Mouse (Mus musculus): ENCODE results near the gene Manbal. TPM values are rescaled to one million over a fixed set of nuclear protein-coding genes. Genes with fewer than 3 reads are reported as not detected.
"Not testable (repeated sequence)": the region's sequence is repeated elsewhere in the genome, so short reads cannot be mapped to it uniquely, and the experiment has no call there.

Manbal gene
- polyA plus RNA-seq, 1 experiment from 2014 or later, result 35.9 TPM

DNA sequence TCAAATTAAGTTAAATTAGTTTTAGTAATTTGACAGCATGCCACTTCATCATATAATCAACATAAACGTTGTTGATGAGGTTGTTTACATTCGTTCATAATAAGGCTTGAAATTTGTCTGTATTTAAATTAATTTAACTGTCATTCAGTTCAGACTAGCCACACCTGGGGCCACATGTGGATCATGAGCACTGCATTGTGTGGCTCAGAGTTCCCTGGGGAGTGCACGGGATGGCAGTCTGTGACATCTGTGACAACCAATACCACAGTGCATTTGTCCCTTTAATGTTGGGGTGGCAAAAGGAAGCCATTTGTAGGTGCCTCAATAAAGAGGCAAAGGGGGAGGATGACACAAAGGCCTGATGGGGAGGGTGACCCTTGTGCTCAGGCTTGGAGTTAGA lies 9.6 kb downstream of the Manbal start:
- whole genome bisulfite sequencing, result 56% methylated on average over 3 of the region's 3 CpGs
- no peaks in the 10 kb centered on the region for H3K27me3 ChIP-seq (ENCODE audit: control insufficient read depth, insufficient read depth, low read length)
- DNase-seq (ENCODE audit: low spot score, missing footprints), result no peak

DNA sequence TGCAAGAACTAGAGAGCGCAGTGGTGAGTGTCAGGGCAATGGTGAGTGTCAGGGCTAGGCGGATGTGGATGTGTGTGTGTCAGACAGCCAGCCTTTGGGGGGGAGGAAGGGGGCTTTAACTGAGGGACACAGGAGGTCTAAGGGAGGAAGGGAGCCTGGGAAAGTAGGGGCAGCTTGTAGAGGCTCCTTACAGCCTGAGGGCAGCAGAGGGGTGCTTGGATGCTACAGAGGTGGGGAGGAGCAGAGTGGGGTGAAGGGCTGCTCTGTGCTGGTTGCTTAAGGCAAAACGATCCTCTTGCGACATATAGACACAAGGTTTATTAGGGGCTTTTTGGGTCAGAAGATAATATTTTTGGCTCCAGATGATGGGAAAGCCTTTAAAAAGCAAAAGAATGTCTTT lies 17.4 kb downstream of the Manbal start:
- Histone ChIP-seq H3K4me2 (no peak overlapping the region), H3K27me3 (ENCODE audit: control insufficient read depth, insufficient read depth, low read length) (no peaks in the 10 kb centered on the region), H3K9me3 (ENCODE audit: control insufficient read depth, low read length) (no peaks in the 10 kb centered on the region), H3K4me1 (ENCODE audit: control insufficient read depth, insufficient read depth, low read length) (peaks cover 5% of the 10 kb centered on the region), H3K36me3 (ENCODE audit: control insufficient read depth, insufficient read depth, low read length) (no peaks in the 10 kb centered on the region; the same call in 1 of the 2 replicates), H3K27ac (ENCODE audit: low read depth, low read length) (no peak overlapping the region), H3K9ac (ENCODE audit: low read length) (no peak overlapping the region), H3K4me3 (ENCODE audit: low read depth, low read length) (no peak overlapping the region)
- 55% methylated on average over 4 of the region's 4 CpGs for WGBS
- ATAC-seq (ENCODE audit: low FRiP score) (no peak), DNase-seq (ENCODE audit: low spot score, missing footprints) (peak; percentile 84)

More for the DNA sequence above, 9.6 kb downstream of the Manbal start:
- Histone ChIP-seq H3K4me3 (ENCODE audit: low read depth, low read length) (no peak overlapping the region), H3K27ac (ENCODE audit: low read depth, low read length) (no peak overlapping the region), H3K36me3 (ENCODE audit: control insufficient read depth, insufficient read depth, low read length) (no peaks in the 10 kb centered on the region), H3K9me3 (ENCODE audit: control insufficient read depth, low read length) (no peaks in the 10 kb centered on the region), H3K4me2 (no peak overlapping the region), H3K4me1 (ENCODE audit: control insufficient read depth, insufficient read depth, low read length) (peaks cover 19% of the 10 kb centered on the region), H3K9ac (ENCODE audit: low read length) (no peak overlapping the region)
- no peak for ATAC-seq (ENCODE audit: low FRiP score)

DNA sequence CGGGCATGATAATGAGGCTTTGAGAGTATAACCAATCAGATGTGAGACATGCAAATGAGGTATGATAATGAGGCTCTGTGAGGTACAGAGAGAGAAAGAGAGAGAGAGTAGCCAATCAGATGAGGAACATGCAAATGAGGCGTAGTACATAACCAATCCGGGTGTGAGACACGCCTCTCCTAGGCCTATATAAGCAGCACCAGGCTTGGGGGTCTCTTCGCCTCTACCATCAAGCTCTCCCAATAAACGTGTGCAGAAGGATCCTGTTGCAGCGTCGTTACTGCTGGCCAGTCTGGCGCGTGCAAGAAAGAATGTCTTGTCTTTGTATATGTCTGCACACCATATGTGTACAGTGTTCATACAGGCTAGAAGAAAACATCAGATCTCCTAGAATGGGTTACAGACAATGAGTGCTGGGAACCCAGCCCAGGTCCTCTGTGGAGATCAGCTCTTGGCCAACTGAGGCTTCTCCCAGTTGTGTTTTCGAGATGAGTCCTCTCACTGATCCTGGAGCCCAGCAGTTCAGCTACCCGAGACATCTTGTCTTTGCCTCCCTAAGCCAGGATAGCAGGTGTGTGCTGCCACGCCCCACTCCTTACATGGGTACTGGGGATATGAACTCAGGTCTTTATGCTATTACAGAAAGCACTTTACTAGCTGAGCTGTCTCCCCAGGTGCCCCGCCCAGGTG lies 21.7 kb downstream of the Manbal start:
- H3K9ac ChIP-seq (ENCODE audit: low read length); DNase-seq (ENCODE audit: low spot score, missing footprints); H3K4me3 ChIP-seq (ENCODE audit: low read depth, low read length); H3K4me2 ChIP-seq; H3K4me1 ChIP-seq (ENCODE audit: control insufficient read depth, insufficient read depth, low read length); H3K27me3 ChIP-seq (ENCODE audit: control insufficient read depth, insufficient read depth, low read length); H3K9me3 ChIP-seq (ENCODE audit: control insufficient read depth, low read length); ATAC-seq (ENCODE audit: low FRiP score); H3K27ac ChIP-seq (ENCODE audit: low read depth, low read length); H3K36me3 ChIP-seq (ENCODE audit: control insufficient read depth, insufficient read depth, low read length): not testable (repeated sequence)
- 93% methylated on average over 14 of the region's 14 CpGs for WGBS

DNA sequence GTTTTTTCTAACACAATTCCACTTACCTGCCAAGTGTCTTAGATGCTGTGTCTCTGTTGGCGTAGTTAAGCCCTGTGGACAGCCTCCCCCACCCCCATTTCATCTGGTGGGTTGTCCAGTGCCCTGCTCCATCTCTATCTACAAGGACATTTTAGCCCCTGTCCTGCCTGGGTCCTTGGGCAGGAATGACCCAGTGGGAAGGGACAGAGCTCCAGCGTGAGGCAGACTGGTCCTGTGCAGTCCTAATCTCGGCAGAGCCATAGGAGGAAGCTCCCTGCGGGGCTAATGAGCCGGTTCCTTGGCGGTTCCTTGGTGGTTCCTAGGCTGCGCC lies 22.2 kb downstream of the Manbal start:
- H3K9ac ChIP-seq (ENCODE audit: low read length), result no peak overlapping the region
- no peaks in the 10 kb centered on the region for H3K27me3 ChIP-seq (ENCODE audit: control insufficient read depth, insufficient read depth, low read length)
- peaks cover 2% of the 10 kb centered on the region for H3K4me1 ChIP-seq (ENCODE audit: control insufficient read depth, insufficient read depth, low read length)
- DNase-seq (ENCODE audit: low spot score, missing footprints) (peak; percentile 54), ATAC-seq (ENCODE audit: low FRiP score) (no peak)
- WGBS, result 84% methylated on average over 7 of the region's 7 CpGs
- peaks cover 2% of the 10 kb centered on the region for H3K36me3 ChIP-seq (ENCODE audit: control insufficient read depth, insufficient read depth, low read length)
- H3K9me3 ChIP-seq (ENCODE audit: control insufficient read depth, low read length), result no peaks in the 10 kb centered on the region
- H3K4me2 ChIP-seq, result no peak overlapping the region
- H3K27ac ChIP-seq (ENCODE audit: low read depth, low read length), result no peak overlapping the region
- no peak overlapping the region for H3K4me3 ChIP-seq (ENCODE audit: low read depth, low read length)

DNA sequence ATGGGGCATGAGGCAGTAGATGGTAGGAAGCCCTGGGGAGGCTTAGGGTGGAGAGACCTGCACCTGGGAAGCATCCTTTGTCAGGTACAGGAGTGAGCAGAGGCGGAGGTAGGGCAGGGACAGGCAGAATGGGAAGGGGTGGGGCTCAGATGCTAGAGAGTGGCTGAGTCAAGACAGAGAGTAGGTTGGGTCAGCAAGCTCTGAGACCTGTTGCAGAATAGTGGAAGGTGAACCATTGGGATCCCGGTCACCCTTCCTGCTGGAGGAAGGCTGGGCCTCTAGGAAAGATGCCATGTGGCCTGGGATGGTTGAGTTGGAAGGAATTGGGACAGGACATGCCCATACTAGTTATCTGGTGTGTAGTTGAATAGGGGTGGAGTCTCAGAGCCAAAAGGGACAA lies 24.9 kb downstream of the Manbal start:
- ATAC-seq (ENCODE audit: low FRiP score) (no peak), DNase-seq (ENCODE audit: low spot score, missing footprints) (peak; percentile 12)
- Histone ChIP-seq H3K36me3 (ENCODE audit: control insufficient read depth, insufficient read depth, low read length) (peaks cover 2% of the 10 kb centered on the region), H3K27ac (ENCODE audit: low read depth, low read length) (no peak overlapping the region), H3K4me3 (ENCODE audit: low read depth, low read length) (no peak overlapping the region), H3K9me3 (ENCODE audit: control insufficient read depth, low read length) (no peaks in the 10 kb centered on the region), H3K27me3 (ENCODE audit: control insufficient read depth, insufficient read depth, low read length) (no peaks in the 10 kb centered on the region), H3K9ac (ENCODE audit: low read length) (no peak overlapping the region), H3K4me2 (no peak overlapping the region), H3K4me1 (ENCODE audit: control insufficient read depth, insufficient read depth, low read length) (no peaks in the 10 kb centered on the region)
- WGBS, result 98% methylated on average over 2 of the region's 2 CpGs

DNA sequence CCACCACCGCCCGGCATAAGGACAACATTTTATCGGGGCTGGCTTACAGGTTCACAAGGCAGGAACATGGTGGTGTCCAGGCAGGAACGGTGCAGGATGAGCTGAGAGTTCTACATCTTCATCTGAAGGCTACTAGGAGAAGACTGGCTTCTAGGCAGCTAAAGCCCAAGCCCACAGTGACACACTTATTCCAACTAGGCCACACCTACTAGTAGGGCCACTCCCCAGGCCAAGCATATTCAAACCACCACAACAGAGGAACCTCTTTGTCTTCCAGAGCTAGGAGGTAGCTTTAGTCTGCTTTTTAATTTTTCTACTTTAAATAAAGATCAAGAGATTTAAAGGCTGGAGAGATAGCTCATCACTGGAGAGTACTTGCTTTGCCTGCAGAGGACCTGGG lies 26.2 kb downstream of the Manbal start:
- Histone ChIP-seq H3K4me3 (ENCODE audit: low read depth, low read length) (no peak overlapping the region), H3K4me1 (ENCODE audit: control insufficient read depth, insufficient read depth, low read length) (no peaks in the 10 kb centered on the region), H3K27me3 (ENCODE audit: control insufficient read depth, insufficient read depth, low read length) (no peaks in the 10 kb centered on the region), H3K9me3 (ENCODE audit: control insufficient read depth, low read length) (no peaks in the 10 kb centered on the region; the same call in 1 of the 2 replicates), H3K9ac (ENCODE audit: low read length) (no peak overlapping the region), H3K27ac (ENCODE audit: low read depth, low read length) (no peak overlapping the region), H3K36me3 (ENCODE audit: control insufficient read depth, insufficient read depth, low read length) (peaks cover 2% of the 10 kb centered on the region; the same call in 1 of the 2 replicates), H3K4me2 (no peak overlapping the region)
- DNase-seq (ENCODE audit: low spot score, missing footprints) (no peak), ATAC-seq (ENCODE audit: low FRiP score) (no peak)
- 97% methylated on average over 4 of the region's 4 CpGs for WGBS

DNA sequence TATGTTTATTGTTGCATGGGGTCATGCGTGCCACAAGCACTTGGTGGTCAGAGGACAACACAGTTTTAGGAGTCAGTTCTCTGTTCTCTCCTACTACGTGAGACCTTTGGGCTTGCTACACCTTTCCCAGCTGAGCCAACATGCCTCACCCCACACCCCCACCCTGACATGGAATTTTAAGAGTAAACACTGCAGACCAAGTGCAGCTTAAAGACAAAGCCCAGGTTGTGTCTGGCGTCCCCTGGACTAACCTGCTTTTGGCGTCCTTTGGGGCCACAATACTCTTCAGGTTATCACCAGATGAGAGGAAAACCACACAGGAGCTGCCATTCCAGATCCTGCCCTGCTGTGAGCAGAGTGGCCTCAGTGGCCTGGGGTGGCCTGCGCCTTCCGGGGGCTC lies 27.5 kb downstream of the Manbal start:
- H3K4me1 ChIP-seq (ENCODE audit: control insufficient read depth, insufficient read depth, low read length), result no peaks in the 10 kb centered on the region
- H3K4me2 ChIP-seq, result no peak overlapping the region
- peak; percentile 31 for DNase-seq (ENCODE audit: low spot score, missing footprints)
- H3K4me3 ChIP-seq (ENCODE audit: low read depth, low read length), result no peak overlapping the region
- H3K9ac ChIP-seq (ENCODE audit: low read length), result no peak overlapping the region
- no peaks in the 10 kb centered on the region for H3K27me3 ChIP-seq (ENCODE audit: control insufficient read depth, insufficient read depth, low read length)
- 81% methylated on average over 6 of the region's 6 CpGs for WGBS
- H3K9me3 ChIP-seq (ENCODE audit: control insufficient read depth, low read length), result no peaks in the 10 kb centered on the region; the same call in 1 of the 2 replicates
- no peak for ATAC-seq (ENCODE audit: low FRiP score)
- H3K27ac ChIP-seq (ENCODE audit: low read depth, low read length), result no peak overlapping the region
- H3K36me3 ChIP-seq (ENCODE audit: control insufficient read depth, insufficient read depth, low read length), result peaks cover 2% of the 10 kb centered on the region; the same call in 1 of the 2 replicates

DNA sequence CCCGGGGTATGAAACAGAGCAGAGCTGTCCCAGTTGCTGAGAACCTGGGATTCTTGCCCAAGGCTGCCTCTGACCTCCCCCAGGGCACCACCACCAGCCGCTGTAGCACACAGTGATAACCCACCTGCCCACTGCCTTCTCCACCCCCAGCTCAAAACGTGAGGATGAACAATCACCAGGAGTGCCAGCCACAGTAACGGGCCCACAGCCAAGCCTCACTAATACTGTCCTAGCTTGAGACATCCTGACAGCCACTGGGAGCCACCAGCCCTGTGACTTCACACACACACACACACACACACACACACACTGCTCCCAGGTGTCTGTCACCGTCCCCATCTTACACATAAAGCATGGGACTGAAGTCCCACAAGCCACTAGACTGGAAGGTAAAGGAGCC lies 28.0 kb downstream of the Manbal start:
- DNase-seq (ENCODE audit: low spot score, missing footprints), result peak; percentile 8
- H3K9me3 ChIP-seq (ENCODE audit: control insufficient read depth, low read length), result no peaks in the 10 kb centered on the region; the same call in 1 of the 2 replicates
- no peaks in the 10 kb centered on the region for H3K27me3 ChIP-seq (ENCODE audit: control insufficient read depth, insufficient read depth, low read length)
- H3K9ac ChIP-seq (ENCODE audit: low read length), result no peak overlapping the region
- H3K36me3 ChIP-seq (ENCODE audit: control insufficient read depth, insufficient read depth, low read length), result peaks cover 2% of the 10 kb centered on the region; the same call in 1 of the 2 replicates
- ATAC-seq (ENCODE audit: low FRiP score), result no peak
- no peak overlapping the region for H3K4me3 ChIP-seq (ENCODE audit: low read depth, low read length)
- no peak overlapping the region for H3K4me2 ChIP-seq
- H3K4me1 ChIP-seq (ENCODE audit: control insufficient read depth, insufficient read depth, low read length), result no peaks in the 10 kb centered on the region
- H3K27ac ChIP-seq (ENCODE audit: low read depth, low read length), result no peak overlapping the region
- 77% methylated on average over 5 of the region's 5 CpGs for WGBS

DNA sequence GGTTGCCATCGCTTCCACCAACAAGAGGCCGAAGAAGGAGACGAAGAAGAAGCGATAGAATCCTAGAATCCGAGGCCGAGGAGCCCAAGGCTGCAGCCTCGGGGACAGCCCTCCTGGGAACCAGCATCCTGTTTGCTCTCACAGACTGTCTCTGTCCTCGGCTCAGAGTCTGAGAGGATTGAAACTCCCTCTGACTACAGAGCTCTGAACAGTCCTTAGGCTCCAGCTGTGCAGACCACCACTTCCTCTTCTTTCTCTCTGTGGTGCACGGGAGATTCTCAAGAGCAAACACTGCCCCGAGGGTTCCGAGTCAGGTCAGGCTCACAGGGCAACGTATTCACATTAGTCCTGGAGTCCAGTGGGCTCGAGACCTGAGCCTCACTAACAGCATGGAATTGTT lies 28.6 kb downstream of the Manbal start:
- Histone ChIP-seq H3K9me3 (ENCODE audit: control insufficient read depth, low read length) (no peaks in the 10 kb centered on the region; the same call in 1 of the 2 replicates), H3K4me2 (no peak overlapping the region), H3K9ac (ENCODE audit: low read length) (no peak overlapping the region), H3K27me3 (ENCODE audit: control insufficient read depth, insufficient read depth, low read length) (no peaks in the 10 kb centered on the region), H3K36me3 (ENCODE audit: control insufficient read depth, insufficient read depth, low read length) (peaks cover 2% of the 10 kb centered on the region; the same call in 1 of the 2 replicates), H3K4me1 (ENCODE audit: control insufficient read depth, insufficient read depth, low read length) (no peaks in the 10 kb centered on the region), H3K27ac (ENCODE audit: low read depth, low read length) (no peak overlapping the region), H3K4me3 (ENCODE audit: low read depth, low read length) (no peak overlapping the region)
- no peak for ATAC-seq (ENCODE audit: low FRiP score)
- peak; percentile 72 for DNase-seq (ENCODE audit: low spot score, missing footprints)
- 58% methylated on average over 13 of the region's 13 CpGs for WGBS

Measured in midbrain, embryonic 11.5 days (tissue).